Mouse (Mus musculus) CH12.LX (cell line): ENCODE measurements around the gene Gm20388. TPM values are rescaled to one million over a fixed set of nuclear protein-coding genes. Genes with fewer than 3 reads are reported as not detected.

ENCODE experiments used
- DNase-seq: peaks from one replicate; pipeline ENCODE4 v3.0.0-alpha.2; 2013; ENCODE audit errors: extremely low read depth
- H3K27ac ChIP-seq: 2 replicates; pipeline ENCODE4 v1.5.1; 2012; ENCODE audit warnings: low read depth, mild to moderate bottlenecking, control low read depth, moderate library complexity; ENCODE audit not compliant: insufficient read depth
- H3K27me3 ChIP-seq: replicated peaks from 2 replicates; pipeline ENCODE3; 2012; ENCODE audit warnings: inconsistent platforms
- H3K36me3 ChIP-seq, 2 experiments: replicated peaks in 1 of 2; 2 replicates each; pipeline versions ENCODE3 to v1.6.1; 2012; ENCODE audit warnings: inconsistent platforms in 1 of 2, low read length in 1 of 2, mild to moderate bottlenecking in 1 of 2, mixed read lengths in 1 of 2, moderate library complexity in 1 of 2; ENCODE audit not compliant: control insufficient read depth in 1 of 2, insufficient read depth in 1 of 2
- H3K4me1 ChIP-seq, 2 experiments: 2 replicates each; pipeline ENCODE4 v1.6.1; 2012; ENCODE audit warnings: inconsistent platforms in 1 of 2, moderate library complexity in 1 of 2; ENCODE audit not compliant: insufficient read depth in 2 of 2, control insufficient read depth in 1 of 2
- H3K4me2 ChIP-seq: 2 replicates; pipeline ENCODE4 v1.6.1; 2012; ENCODE audit warnings: low read depth, mild to moderate bottlenecking, control low read depth; ENCODE audit not compliant: poor library complexity, insufficient read depth, severe bottlenecking
- H3K4me3 ChIP-seq, 3 experiments: fragments of 150-350 bp in 1 of 3; sonication (generic) in 1 of 3; replicated peaks in 1 of 3; 2 replicates each; pipeline versions ENCODE3 to v1.5.1; 2011 to 2012; ENCODE audit warnings: low read depth in 2 of 3, low read length in 2 of 3, mild to moderate bottlenecking in 2 of 3, moderate library complexity in 2 of 3, control low read depth in 1 of 3, improper control_type of control experiment in 1 of 3, inconsistent platforms in 1 of 3, mixed read lengths in 1 of 3; ENCODE audit not compliant: poor library complexity in 1 of 3
- H3K79me2 ChIP-seq: replicated peaks from 2 replicates; pipeline ENCODE4 v1.6.1; 2012; ENCODE audit warnings: mild to moderate bottlenecking, moderate library complexity; ENCODE audit not compliant: control insufficient read depth, poor library complexity, insufficient read depth, severe bottlenecking; ENCODE audit errors: extremely low read depth
- H3K9ac ChIP-seq: 2 replicates; pipeline ENCODE4 v1.6.1; 2012; ENCODE audit warnings: low read depth, mild to moderate bottlenecking, control low read depth, moderate library complexity; ENCODE audit not compliant: insufficient read depth
- H3K9me3 ChIP-seq: replicated peaks from 2 replicates; pipeline ENCODE3; 2012; ENCODE audit warnings: low read length, inconsistent platforms, mixed read lengths
- CHD2 ChIP-seq: IDR thresholded peaks from 2 replicates; pipeline ENCODE4 v1.6.1; 2011; ENCODE audit warnings: low read length, improper control_type of control experiment
- CTCF ChIP-seq, 2 experiments: IDR thresholded peaks in 1 of 2; conservative IDR thresholded peaks in 1 of 2; 2 replicates each; pipeline ENCODE4 v1.5.1; 2011 to 2012; ENCODE audit warnings: low read depth in 2 of 2, low read length in 2 of 2, improper control_type of control experiment in 1 of 2, inconsistent platforms in 1 of 2, mild to moderate bottlenecking in 1 of 2, moderate library complexity in 1 of 2
- E2F4 ChIP-seq: IDR thresholded peaks from 2 replicates; pipeline ENCODE4 v1.6.1; 2011; ENCODE audit warnings: low read depth, low read length, improper control_type of control experiment; ENCODE audit not compliant: insufficient replicate concordance
- EP300 ChIP-seq: IDR thresholded peaks from 2 replicates; pipeline ENCODE4 v1.6.1; 2011; ENCODE audit warnings: low read length, improper control_type of control experiment
- ETS1 ChIP-seq: conservative IDR thresholded peaks from 2 replicates; pipeline ENCODE4 v1.6.1; 2012; ENCODE audit warnings: low read depth, mild to moderate bottlenecking, inconsistent platforms, low read length, improper control_type of control experiment, moderate library complexity
- JUND ChIP-seq: conservative IDR thresholded peaks from 2 replicates; pipeline ENCODE4 v1.6.1; 2011; ENCODE audit warnings: low read depth, low read length, improper control_type of control experiment
- KAT2A ChIP-seq: IDR thresholded peaks from 2 replicates; pipeline ENCODE4 v1.6.1; 2012; ENCODE audit warnings: low read length, improper control_type of control experiment, inconsistent platforms; ENCODE audit not compliant: insufficient replicate concordance
- MEF2A ChIP-seq: IDR thresholded peaks from 2 replicates; pipeline ENCODE4 v1.6.1; 2014; ENCODE audit warnings: low read depth, mild to moderate bottlenecking, inconsistent platforms, low read length, improper control_type of control experiment, borderline replicate concordance
- MYC ChIP-seq: IDR thresholded peaks from 2 replicates; pipeline ENCODE4 v1.6.1; 2011; ENCODE audit warnings: low read depth, mild to moderate bottlenecking, improper control_type of control experiment, low read length
- NELFE ChIP-seq: IDR thresholded peaks from 2 replicates; pipeline ENCODE4 v1.6.1; 2011; ENCODE audit warnings: low read depth, low read length, improper control_type of control experiment
- NRF1 ChIP-seq: IDR thresholded peaks from 2 replicates; pipeline ENCODE4 v1.6.1; 2014; ENCODE audit warnings: low read depth, mild to moderate bottlenecking, inconsistent platforms, low read length, improper control_type of control experiment, moderate library complexity
- PAX5 ChIP-seq: IDR thresholded peaks from 2 replicates; pipeline ENCODE4 v1.6.1; 2012; ENCODE audit warnings: low read length, inconsistent platforms, mixed read lengths
- POLR2AphosphoS2 ChIP-seq: IDR thresholded peaks from 2 replicates; pipeline ENCODE4 v1.6.1; 2011; ENCODE audit warnings: low read depth, low read length, improper control_type of control experiment
- RAD21 ChIP-seq: IDR thresholded peaks from 2 replicates; pipeline ENCODE4 v1.6.1; 2011; ENCODE audit warnings: low read depth, mild to moderate bottlenecking, low read length, improper control_type of control experiment, moderate library complexity
- SIN3A ChIP-seq: IDR thresholded peaks from 2 replicates; pipeline ENCODE4 v1.6.1; 2012; ENCODE audit warnings: low read length, improper control_type of control experiment, inconsistent platforms
- SMC3 ChIP-seq: IDR thresholded peaks from 2 replicates; pipeline ENCODE4 v1.6.1; 2011; ENCODE audit warnings: low read depth, low read length, improper control_type of control experiment
- UBTF ChIP-seq: IDR thresholded peaks from 2 replicates; pipeline ENCODE4 v1.6.1; 2012; ENCODE audit warnings: low read depth, mild to moderate bottlenecking, inconsistent platforms, low read length, improper control_type of control experiment, moderate library complexity
- ZC3H11A ChIP-seq: IDR thresholded peaks from 2 replicates; pipeline ENCODE4 v1.6.1; 2012; ENCODE audit warnings: low read depth, mild to moderate bottlenecking, inconsistent platforms, low read length, improper control_type of control experiment
- ZKSCAN1 ChIP-seq: IDR thresholded peaks from 2 replicates; pipeline ENCODE4 v1.6.1; 2012; ENCODE audit warnings: low read depth, inconsistent platforms, low read length, improper control_type of control experiment, borderline replicate concordance
- ZNF384 ChIP-seq: IDR thresholded peaks from 2 replicates; pipeline ENCODE4 v1.6.1; 2012; ENCODE audit warnings: low read depth, low read length, improper control_type of control experiment, inconsistent platforms
- dilution Hi-C: fragments of 300-500 bp; cut with MboI; formaldehyde crosslinking; loops from 2 replicates; pipeline ENCODE4 v1.14.3; 2020; ENCODE audit warnings: low sequenced_read_pairs; ENCODE audit not compliant: extremely low pct_unique_long_range_greater_than_20kb, extremely low pct_ligation_motif_present
- in situ Hi-C: fragments of 300-500 bp; cut with MboI; formaldehyde crosslinking; loops from 3 replicates; pipeline ENCODE4 v1.14.3; 2019; ENCODE audit warnings: low sequenced_read_pairs, low pct_ligation_motif_present, low pct_unique_long_range_greater_than_20kb, mixed read lengths
- polyA plus RNA-seq: library from polyadenylated mRNA; unstranded; fragments of >175 nt; gene quantifications from 2 replicates; pipeline ENCODE4 v1.2.1, GENCODE M21; 2012; ENCODE audit warnings: low read depth; ENCODE audit not compliant: insufficient read length
- total RNA-seq, 2 experiments: library from RNA; depleted of rRNA; stranded (reverse); fragments of 300-350 nt in 1 of 2; fragments of >200 nt in 1 of 2; gene quantifications; 2 replicates each; pipeline ENCODE4 v1.2.3; 2012 to 2014

The Gm20388 gene
- total and polyA plus RNA-seq, 3 experiments, result 14.8 to 26.3 (median 22.2) TPM

DNA sequence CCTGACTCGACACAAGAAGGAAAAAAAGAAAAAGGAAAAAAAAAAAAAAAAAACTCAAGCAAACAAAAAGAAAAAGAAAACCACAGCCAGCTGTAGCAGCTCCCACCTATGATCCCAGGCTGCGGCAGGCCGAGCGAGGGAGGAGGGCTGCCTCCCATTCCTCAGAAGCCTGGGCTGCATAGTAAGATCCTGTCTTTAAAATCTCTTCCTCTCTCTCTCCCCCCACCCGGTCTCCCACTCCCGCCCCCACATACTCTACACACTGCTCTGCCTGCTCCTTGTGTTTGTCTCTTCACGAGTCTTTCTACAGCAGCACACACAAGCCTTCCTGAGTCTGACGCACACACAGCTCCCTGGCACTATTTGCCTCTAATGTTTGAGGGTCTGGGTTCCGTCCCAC, 3211.4 kb downstream of the Gm20388 start:
- dilution Hi-C loops (no loop called here), in situ Hi-C loops (no loop called here)
- Histone ChIP-seq H3K79me2 (no peaks in the 10 kb centered on the region), H3K36me3 (no peaks in the 10 kb centered on the region), H3K9ac (no peak overlapping the region), H3K9me3 (no peaks in the 10 kb centered on the region), H3K4me2 (no peak overlapping the region), H3K4me3 (no peak overlapping the region), H3K4me1 (peaks cover 5 to 6% of the 10 kb centered on the region in 2 experiments; a peak in 3 of 4 replicates), H3K27me3 (peaks cover 83% of the 10 kb centered on the region), H3K27ac (no peak overlapping the region)
- no peak for DNase-seq
- TF ChIP-seq KAT2A, result no peak
- no peak for TF ChIP-seq ZC3H11A
- no peak for TF ChIP-seq ETS1
- no peak for TF ChIP-seq ZNF384
- TF ChIP-seq SMC3, result no peak
- TF ChIP-seq E2F4, result no peak
- TF ChIP-seq PAX5, result no peak
- no peak for TF ChIP-seq JUND
- TF ChIP-seq UBTF, result no peak
- no peak for TF ChIP-seq NRF1
- TF ChIP-seq CTCF (conservative IDR thresholded peaks at IDR 0.05 in 1 of 2, IDR thresholded peaks at IDR 0.05 in 1 of 2; ENCODE audit: low read depth in 2 of 2, low read length in 2 of 2), result no peak
- TF ChIP-seq EP300, result no peak
- TF ChIP-seq ZKSCAN1, result no peak
- no peak for TF ChIP-seq MEF2A
- TF ChIP-seq MYC, result no peak
- TF ChIP-seq NELFE, result no peak
- no peak for TF ChIP-seq CHD2
- no peak for TF ChIP-seq SIN3A
- TF ChIP-seq POLR2AphosphoS2, result no peak

- no peak for TF ChIP-seq MEF2A
- no peak for TF ChIP-seq RAD21
- Histone ChIP-seq H3K4me3 (no peak overlapping the region), H3K79me2 (no peaks in the 10 kb centered on the region), H3K9ac (no peak overlapping the region), H3K4me2 (no peak overlapping the region), H3K27me3 (peaks cover 83% of the 10 kb centered on the region), H3K9me3 (no peaks in the 10 kb centered on the region), H3K36me3 (no peaks in the 10 kb centered on the region), H3K27ac (no peak overlapping the region), H3K4me1 (peaks cover 5 to 6% of the 10 kb centered on the region in 2 experiments; a peak in 3 of 4 replicates)
- DNase-seq, result no peak
- dilution Hi-C loops, result no loop called here
- in situ Hi-C loops, result no loop called here
Observed at GRCm38 (mm10) chr8:123122670-123123069, 3212.0 kb downstream of the Gm20388 start.
